Mouse (Mus musculus): ENCODE measurements at regions not wholly inside any gene's neighbourhood (a gene's known extent, or its start where the extent isn't known, plus 50 kb on each side); places are given as distances from the start of the nearest gene placed in this dataset.

DNA sequence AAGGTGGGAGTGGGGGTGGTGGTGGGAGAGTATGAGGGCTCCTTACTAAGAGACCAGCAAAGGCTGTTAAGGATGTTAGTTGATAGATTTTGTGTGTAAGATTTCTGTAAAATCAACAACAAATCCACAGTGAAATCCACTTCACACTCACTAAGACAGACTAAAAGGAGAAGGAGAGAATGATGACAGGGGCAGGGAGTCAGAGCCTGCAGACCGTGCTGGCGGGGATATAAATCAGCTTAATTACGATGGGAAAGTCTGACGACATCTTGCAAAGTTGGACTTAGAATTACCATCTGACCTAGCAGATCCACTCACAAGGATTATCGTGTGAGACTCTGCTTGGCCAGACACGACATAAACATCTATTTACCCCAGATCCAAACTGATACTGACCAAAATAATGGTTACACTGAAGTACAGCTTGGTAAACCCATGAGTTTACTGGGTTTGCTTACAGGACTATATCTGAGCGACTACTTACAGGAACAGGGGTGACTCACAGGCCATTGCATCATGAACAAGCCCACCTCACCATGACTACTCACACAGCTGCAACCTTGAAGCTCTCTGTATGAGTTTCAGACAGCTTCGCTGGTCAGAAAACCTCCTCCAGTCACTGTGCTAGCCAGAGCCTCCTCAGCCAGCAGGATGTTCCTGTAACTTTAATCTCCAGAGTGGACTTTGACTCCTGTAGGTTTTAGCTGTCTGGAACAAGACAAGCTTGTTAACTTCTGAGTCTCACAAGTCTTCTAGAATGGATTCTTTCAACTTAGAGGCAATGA lies 50.5 kb upstream of the Ednra start:
- no peak for ATAC-seq (ENCODE audit: insufficient number of reproducible peaks, low FRiP score, low TSS enrichment)

DNA sequence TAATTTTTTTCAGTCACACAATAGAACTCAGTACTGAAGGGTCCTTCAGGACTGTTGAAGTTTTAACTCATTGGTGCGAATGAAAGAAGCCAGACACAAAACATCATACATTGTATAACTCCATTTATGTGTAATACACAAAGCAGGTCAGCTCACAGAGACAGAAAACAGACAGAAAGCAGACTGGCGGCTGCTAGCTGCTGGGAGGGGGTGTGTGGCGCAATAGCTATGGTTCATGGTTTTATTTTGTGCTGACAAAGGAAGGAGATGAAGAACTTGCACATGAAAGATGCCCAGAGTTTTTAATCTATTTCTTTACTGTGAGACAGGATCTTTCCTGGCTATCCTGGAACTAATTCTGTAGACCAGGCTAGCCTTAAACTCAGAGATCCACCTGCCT lies 51.3 kb upstream of the Ednra start:
- no peak for ATAC-seq (ENCODE audit: insufficient number of reproducible peaks, low FRiP score, low TSS enrichment)

DNA sequence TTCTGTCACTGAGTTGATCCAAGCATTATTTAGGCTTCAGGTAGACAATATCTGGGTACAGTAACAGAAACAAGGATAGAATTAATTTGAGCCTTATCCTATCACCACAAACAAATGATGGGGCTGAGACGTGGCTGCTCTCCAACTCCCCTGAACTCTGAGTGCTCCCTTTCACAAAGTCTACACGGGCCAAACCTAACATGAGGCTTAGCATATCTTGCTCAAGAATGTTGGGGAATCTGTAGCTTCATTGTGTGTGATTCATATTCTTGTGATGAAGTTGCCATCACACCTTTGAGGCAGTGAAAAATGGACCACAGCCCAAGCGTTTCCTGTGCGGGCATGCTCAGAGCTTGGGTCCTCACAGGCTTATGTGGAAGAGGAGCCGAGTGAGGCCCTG lies 53.3 kb upstream of the Ednra start:
- ATAC-seq (ENCODE audit: insufficient number of reproducible peaks, low FRiP score, low TSS enrichment) = no peak

DNA sequence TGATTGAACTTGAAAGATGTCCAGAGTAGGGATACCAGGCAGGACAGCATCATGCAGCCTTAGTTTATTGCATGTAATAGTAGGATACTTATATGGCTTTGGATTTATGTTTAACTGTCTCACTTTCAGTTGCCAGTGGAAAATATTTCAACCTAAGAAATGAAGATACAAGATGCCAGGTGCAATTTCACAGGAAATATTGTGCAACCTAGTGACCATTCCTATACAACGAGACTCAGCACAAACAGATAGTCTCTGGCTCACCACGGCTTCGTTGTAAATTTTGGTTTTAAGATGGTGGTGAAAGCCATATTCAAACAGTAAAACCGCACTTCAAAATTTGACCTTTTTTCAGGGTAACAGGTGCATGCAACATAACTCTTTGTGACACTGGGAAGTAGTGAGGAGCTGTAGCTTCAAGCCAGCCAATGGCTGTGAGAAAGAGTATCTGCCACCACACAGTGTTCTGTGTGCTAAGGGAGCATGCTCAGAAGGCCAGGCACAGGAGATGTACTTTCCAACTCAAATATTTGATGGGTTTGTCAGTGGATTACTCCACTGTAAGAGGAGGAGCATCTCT lies 61.5 kb upstream of the Ednra start:
- ATAC-seq (ENCODE audit: insufficient number of reproducible peaks, low FRiP score, low TSS enrichment) = no peak

DNA sequence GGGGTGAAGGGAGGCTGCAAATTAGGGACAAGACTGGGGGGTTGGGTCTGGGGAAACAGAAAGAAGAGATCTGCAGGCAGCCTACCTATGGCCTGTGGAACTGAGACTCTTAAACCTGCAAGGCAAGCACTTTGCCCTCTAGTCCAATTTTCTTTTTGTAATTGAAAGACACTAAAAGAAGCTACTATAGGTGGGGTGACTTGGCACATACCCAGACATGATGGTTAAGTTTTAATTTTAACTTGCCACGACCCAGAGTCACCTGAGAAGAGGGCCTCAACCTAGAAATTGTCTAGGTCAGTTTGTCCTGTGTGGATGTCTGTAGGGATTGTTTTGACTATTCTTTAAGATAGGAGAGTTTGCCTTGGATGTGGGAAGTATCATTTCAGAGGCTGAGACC lies 70.6 kb upstream of the Ednra start:
- ATAC-seq (ENCODE audit: insufficient number of reproducible peaks, low FRiP score, low TSS enrichment) = no peak

DNA sequence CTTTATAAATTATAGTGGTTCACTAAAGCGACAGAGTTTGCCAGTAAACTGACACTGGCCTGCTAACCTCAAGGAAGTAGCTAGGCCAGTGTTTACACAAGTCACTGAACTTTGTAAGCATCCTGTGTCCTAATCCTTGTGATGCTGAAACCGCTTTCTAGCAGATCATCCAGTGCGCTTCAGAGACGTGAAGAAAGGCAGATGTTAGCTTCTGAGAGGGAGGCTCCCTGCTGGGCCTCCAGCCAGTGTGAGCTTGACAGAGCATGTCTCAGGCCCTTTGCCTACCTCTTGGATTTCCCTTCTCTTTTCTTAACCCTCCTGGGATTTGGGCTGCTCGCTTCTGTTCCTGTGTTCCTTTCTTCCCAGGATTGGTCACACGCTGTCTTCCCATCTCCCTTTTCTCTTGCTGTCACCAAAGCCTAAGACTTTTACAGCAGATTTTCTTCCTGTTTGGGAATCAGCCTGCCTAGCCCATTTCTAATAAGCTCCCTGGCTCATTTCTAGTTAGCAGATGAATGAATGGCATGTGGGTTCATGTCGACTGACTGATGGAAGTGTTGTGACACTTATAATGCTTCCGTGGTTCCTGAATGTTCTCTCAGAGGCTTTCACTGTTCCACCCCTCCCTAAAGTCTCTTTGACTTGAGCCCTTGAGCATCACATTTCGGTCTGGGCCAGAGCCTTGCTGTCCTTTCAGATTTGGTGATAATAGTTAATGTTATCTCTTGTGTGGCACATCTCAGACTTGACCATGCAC lies 79.1 kb upstream of the Ednra start:
- peak; percentile 6; the same call in 1 of the 2 replicates for ATAC-seq (ENCODE audit: insufficient number of reproducible peaks, low FRiP score, low TSS enrichment)

DNA sequence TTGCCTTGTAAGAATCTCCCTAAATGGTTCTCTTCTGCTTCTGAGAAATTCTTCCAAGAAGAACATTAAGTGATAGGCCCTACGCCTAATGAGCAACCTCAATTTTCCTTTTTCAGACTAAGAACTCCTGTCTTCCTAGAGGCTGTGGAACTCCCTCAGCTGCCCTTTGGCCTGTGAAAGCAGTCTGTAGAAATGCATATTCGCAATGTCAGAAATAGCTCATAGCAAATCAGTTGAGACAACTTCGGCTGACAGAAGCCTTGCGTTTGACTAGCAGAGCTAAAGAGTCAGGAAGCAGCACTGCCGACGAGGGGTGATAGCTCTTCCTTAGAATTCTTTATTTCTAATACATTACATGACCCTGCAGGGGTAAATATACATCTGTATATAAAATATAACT lies 80.3 kb upstream of the Ednra start:
- no peak for ATAC-seq (ENCODE audit: insufficient number of reproducible peaks, low FRiP score, low TSS enrichment)

DNA sequence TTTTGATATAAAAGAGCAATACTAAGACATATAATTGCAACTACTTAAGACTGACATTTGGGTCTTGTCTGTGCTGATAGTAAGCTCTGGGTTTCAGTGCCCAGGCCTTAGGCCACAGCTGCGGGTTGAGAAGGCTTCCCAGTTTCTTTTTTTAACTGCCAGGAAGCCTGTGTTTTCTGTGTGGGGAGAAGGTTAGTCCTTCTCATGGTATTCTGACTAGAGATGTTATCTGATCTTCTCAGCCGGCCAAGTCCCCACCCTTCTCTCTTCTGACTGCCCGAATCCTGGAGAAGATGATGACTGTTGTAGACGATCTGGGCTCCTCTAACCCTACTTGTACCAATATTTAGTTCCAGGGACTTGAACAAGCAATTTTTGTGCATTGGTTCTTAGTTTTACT lies 80.7 kb upstream of the Ednra start:
- ATAC-seq (ENCODE audit: insufficient number of reproducible peaks, low FRiP score, low TSS enrichment) = no peak

DNA sequence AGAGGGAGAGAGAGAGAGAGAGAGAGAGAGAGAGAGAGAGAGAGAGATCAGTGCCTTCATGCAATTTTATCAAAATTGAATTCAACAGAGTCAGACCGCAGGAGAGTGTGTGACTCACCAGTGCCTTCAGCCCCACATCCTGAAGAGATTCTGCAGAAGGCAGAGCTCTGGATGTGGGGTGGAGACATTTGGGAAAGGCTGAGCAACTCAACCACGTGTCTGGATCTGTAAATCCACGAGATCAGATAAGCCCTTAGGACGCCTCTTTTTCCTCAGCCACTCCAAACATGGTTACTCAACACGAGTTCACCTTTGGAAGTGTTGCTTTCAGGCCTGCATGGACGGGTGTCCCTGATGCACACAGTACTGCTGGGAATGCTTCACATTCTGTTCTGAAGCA lies 81.4 kb upstream of the Ednra start:
- no peak for ATAC-seq (ENCODE audit: insufficient number of reproducible peaks, low FRiP score, low TSS enrichment)

DNA sequence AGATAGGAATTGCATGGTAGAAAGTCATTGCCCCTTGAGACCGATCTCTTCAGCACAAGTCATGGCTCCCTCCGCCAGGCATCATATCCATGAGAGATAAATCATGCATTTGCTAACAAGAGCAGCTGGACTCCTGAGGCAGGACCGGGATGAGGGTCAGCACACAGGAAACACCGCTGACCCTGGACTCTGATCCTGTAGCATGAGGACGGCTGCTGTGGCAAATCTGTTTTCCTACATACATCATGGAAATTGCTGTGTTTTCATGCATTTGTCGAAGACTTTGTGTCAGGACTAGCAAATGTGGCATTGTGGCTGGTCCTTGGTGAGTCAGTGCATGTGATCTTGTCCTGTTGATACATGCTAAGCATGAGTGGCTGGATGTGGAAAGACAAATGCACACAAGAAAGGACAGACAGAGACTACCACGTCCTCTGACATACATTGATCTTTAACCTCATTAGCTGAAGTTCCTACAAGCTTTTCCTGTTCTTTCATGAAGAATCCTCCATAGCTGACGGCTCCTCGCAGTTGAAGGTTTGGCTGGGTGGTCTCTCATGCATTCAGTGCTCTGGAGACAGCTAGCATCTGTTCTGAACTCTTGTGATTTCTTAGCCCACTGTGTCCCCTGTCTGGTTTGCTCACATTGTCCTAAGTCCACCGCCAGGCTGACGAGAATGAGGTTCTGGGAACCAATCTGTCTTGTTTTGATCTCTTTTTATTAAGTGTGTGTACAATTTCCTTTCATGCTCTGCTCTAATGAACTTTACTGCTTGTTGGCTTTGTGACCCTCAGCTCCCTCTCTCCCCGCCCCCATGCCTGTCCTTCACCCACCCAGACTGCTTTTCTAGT lies 90.8 kb upstream of the Ednra start:
- no peak for ATAC-seq (ENCODE audit: insufficient number of reproducible peaks, low FRiP score, low TSS enrichment)

DNA sequence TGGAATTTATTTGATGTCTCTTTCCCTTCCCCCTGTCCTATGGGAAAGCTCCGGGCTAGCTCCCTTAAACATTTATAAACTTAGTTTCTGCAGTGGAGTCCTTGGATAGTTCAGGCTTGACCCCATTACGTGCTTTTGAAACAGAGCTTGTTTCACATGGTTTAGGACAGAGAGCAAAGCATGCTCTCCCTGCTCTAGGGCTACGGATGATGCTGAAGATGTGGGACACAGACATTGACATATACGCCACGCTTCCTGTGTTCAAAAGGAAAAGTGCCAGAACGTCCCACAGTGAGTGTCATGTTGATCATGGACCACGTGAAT lies 91.3 kb upstream of the Ednra start:
- no peak for ATAC-seq (ENCODE audit: insufficient number of reproducible peaks, low FRiP score, low TSS enrichment)

DNA sequence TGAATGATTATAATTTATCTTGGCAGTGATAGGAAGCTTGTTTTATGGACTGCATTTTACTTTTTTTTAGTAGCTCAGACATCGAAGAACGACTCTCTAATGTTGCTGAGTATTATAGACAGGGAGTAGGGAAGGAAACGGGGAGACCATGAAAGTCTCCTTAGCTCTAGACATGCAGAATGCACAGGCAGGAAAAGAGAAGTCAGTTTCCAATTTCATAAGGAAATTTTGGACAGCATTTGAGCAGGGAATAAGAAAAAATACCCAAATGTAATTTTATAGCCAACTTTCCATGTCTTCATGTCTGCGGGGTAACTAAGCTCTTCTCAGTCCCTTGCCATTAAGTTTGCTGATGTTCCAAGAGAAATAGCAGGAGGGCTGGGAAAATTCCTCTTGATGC lies 92.0 kb upstream of the Ednra start:
- no peak for ATAC-seq (ENCODE audit: insufficient number of reproducible peaks, low FRiP score, low TSS enrichment)

DNA sequence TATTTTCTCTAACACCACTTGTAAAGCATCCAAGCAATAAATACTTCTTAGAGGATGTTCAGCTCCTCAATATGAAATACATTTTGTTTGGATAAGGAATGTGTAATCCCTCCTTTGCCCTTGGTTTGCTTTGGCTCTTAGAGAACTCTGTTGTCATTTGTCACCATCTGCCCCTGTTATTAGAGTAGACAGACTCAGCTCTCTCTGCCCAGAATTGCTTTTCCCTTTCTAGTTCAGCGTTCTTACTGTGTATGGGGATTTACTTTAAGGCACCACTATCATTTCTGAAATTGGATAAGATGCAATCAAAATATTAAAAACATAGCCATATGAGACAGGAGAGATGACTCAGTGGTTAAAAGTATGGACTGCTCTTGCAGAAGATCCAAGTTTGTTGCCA lies 101.5 kb upstream of the Ednra start:
- no peak for ATAC-seq (ENCODE audit: insufficient number of reproducible peaks, low FRiP score, low TSS enrichment)

DNA sequence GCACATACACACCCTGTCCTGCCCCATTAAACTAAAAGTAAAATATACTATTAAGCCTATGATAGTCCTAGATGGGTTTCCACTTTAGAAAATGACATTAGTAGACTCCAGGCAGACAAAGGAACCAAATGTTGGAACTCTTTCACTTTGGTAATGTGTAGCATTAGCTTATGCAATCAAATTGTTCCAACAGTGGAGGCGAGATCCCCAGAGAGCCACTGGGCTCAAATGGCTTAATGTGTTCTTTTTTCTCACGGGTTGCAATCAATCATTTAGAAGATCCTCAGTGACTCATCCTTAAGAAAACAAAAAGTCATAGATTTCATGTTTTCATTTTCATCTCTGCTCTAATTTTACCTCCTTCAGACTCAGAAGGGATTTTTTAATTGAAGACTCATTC lies 102.0 kb upstream of the Ednra start:
- no peak for ATAC-seq (ENCODE audit: insufficient number of reproducible peaks, low FRiP score, low TSS enrichment)

DNA sequence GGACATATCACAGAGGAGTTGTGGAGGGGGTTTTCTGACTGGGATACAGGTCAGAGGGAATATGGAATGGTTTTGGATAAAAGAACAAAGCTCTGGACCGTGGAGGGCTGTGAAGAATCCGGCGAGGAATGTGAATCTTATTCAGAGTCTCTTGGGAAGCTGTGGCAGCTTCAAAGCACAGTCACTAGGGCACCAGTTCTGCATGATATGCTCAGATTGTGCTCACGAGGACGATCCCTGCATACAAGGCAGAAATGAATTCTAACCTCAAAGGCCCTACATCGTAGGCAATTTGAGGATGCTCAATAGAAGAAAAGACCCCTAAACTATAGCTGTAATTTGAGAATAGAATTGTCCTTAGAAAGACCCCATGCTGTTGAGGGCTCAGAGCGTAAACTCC lies 103.8 kb upstream of the Ednra start:
- no peak for ATAC-seq (ENCODE audit: insufficient number of reproducible peaks, low FRiP score, low TSS enrichment)

DNA sequence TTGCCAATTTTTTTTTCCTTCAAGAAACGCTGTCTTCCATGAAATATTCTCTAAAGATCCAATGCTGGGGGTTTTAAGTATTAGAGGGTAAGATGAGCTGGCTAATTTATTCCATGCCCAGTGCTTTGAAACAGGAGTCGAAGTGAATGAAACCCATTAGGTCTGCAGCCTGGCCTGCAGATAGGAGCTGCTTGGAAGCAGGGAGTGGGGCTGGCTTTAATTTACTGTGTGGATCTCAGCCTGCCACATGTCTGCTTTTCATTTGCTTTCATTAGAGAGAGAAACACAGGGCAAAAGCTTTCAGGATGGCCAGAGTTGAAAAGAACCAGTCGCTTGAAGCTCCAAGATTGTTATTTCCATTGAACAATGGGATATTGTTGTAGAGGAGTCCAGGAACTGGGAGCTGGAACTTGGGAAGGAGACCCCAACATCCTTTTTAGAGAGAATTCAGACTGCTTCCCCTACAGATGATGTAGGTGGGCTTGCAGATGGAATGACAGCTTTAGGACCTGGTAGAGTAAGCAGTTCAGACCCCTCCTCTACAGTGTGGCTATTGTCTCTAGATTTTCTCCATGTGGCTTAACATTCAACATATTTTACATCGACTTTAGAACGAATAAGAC lies 105.0 kb upstream of the Ednra start:
- ATAC-seq (ENCODE audit: insufficient number of reproducible peaks, low FRiP score, low TSS enrichment) = no peak

DNA sequence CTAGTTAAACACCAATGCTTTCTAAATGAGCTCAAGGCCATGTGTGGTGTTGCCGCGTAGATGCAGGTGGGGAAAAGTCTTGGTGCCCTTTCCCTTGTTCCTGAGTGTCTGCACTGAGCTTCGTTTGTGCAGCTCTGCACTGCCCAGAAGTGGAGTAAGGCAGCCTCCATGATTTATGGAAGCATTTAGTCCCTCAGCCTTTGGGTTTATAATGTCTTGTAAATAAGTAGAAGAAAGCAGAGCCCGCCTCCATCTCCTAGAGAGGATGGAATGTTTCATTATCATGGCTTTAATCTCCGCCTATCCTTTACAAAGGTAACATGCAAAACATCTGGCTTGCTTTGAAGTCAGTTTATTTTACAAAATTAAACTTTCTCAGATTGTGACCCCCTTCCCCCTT lies 105.5 kb upstream of the Ednra start:
- ATAC-seq (ENCODE audit: insufficient number of reproducible peaks, low FRiP score, low TSS enrichment) = no peak

DNA sequence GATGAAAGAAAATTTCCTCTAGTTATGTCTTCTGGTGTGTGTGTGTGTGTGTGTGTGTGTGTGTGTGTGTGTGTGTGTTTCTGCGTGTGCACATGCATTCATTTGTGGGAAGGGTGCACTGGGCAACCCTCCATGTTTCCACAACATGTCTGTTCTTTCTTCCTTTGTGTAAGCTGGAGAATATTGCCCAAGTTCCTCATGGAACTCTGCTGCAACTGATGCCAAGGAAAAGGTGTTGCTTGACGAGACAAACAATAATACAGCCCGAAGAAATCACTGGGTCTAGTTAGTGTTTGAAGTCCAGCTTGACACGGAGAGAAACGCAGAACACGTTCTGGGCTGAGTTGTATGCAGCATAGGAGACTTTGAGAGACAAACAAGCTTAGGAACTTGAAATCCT lies 110.0 kb upstream of the Ednra start:
- ATAC-seq (ENCODE audit: insufficient number of reproducible peaks, low FRiP score, low TSS enrichment) = no peak

DNA sequence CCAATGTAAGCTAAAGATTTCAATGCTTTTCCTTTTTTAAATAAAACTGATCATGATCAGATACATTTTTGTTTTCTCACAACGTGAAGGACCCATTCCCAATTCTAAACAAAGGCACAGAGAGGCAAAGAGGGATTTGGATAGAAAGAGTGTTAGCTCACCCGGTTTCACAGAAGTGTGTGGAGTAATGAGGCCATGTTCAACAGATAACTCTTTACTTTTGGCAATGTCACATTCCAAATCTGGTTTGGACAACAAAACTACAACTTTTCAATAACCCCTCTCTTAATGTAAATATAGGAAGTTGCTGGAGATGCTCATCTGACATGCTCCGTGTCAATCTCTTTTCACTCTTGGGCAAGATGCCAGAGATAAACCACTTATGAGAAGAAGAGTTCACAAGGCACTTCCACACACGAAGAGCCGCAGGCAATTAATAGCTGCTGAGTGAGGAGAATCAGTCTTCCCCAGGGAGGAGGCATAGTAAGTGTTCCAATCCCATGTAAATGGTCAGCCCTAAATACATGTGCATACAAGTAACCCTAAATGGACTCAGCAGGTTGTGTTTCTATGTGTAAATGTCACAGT lies 112.7 kb upstream of the Ednra start:
- ATAC-seq (ENCODE audit: insufficient number of reproducible peaks, low FRiP score, low TSS enrichment) = no peak

Data from cerebellum, adult (tissue).